Comparison of ENCODE assay signal across 8 mouse cellular contexts in genomic region chr8:83901566-83902485, GRCm38 (mm10). TPM values are rescaled to one million over a fixed set of nuclear protein-coding genes. Genes with fewer than 3 reads are reported as not detected.
DNase-seq lines count a peak whose midpoint lies in the region; ATAC-seq and TF ChIP-seq lines count a peak whose summit lies in the region.

No protein-coding gene starts in this region.

- 11% methylated on average over 14 of the region's 14 CpGs for WGBS in limb, embryonic 11.5 days

- H3K9me3 ChIP-seq in limb, embryonic 11.5 days (ENCODE audit: control insufficient read depth, low read length) = no peaks in the 10 kb centered on the region

- ATAC-seq in limb, embryonic 11.5 days (ENCODE audit: insufficient number of reproducible peaks, low FRiP score, low TSS enrichment, low read depth) = no peak

- peak overlapping the region; percentile 89 for H3K4me3 ChIP-seq in gastrocnemius, adult 2 months
- peak overlapping the region; percentile 78 for H3K4me3 ChIP-seq in testis, adult 2 months (ENCODE audit: control insufficient read depth, low read depth, low read length)
- H3K4me3 ChIP-seq in limb, embryonic 11.5 days (ENCODE audit: low read depth, low read length) = peak overlapping the region; percentile 93

- no peak for TF ChIP-seq POLR2A in testis, adult 2 months (IDR thresholded peaks at IDR 0.05; ENCODE audit: control insufficient read depth, low read depth, low read length)

- H3K27ac ChIP-seq in gastrocnemius, adult 2 months = no peak overlapping the region
- H3K27ac ChIP-seq in testis, adult 2 months (ENCODE audit: control insufficient read depth, insufficient read depth, low read depth, low read length) = peak overlapping the region; percentile 14; the same call in 1 of the 2 replicates
- no peak overlapping the region for H3K27ac ChIP-seq in limb, embryonic 11.5 days (replicated peaks; ENCODE audit: low read depth, low read length)

- TF ChIP-seq CTCF in gastrocnemius, adult 2 months (IDR thresholded peaks at IDR 0.05) = no peak
- no peak for TF ChIP-seq CTCF in testis, adult 2 months (IDR thresholded peaks at IDR 0.05; ENCODE audit: control insufficient read depth, insufficient read depth, insufficient replicate concordance, low read depth, low read length)

- peaks cover 28% of the 10 kb centered on the region for H3K4me1 ChIP-seq in testis, adult 2 months (ENCODE audit: control insufficient read depth, insufficient read depth, low read length)
- H3K4me1 ChIP-seq in limb, embryonic 11.5 days (ENCODE audit: control insufficient read depth, insufficient read depth, low read length) = peaks cover 39% of the 10 kb centered on the region

- peak overlapping the region; percentile 81 for H3K4me2 ChIP-seq in limb, embryonic 11.5 days (ENCODE audit: low read depth, severe bottlenecking)

- H3K27me3 ChIP-seq in testis, adult 2 months (ENCODE audit: control insufficient read depth, insufficient read depth, low read length) = no peaks in the 10 kb centered on the region
- H3K27me3 ChIP-seq in limb, embryonic 11.5 days (ENCODE audit: control insufficient read depth, insufficient read depth, low read length) = no peaks in the 10 kb centered on the region

- no peaks in the 10 kb centered on the region for H3K36me3 ChIP-seq in testis, adult 2 months (ENCODE audit: control insufficient read depth, insufficient read depth, low read length)
- H3K36me3 ChIP-seq in limb, embryonic 11.5 days (ENCODE audit: control insufficient read depth, insufficient read depth, low read length) = peaks cover 2% of the 10 kb centered on the region; the same call in 1 of the 2 replicates

- intact Hi-C loops in gastrocnemius, adult 2 months (cut with DNase I) = no loop called here

- peak overlapping the region; percentile 93; the same call in 1 of the 2 replicates for H3K9ac ChIP-seq in limb, embryonic 11.5 days (ENCODE audit: low read length)

- DNase-seq in gastrocnemius, adult 2 months = no peak
- DNase-seq in gastrocnemius, postnatal 25 days = no peak
- no peak for DNase-seq in testis, postnatal 14 days (ENCODE audit: low spot score)
- peak; percentile 32 for DNase-seq in limb, embryonic 11.5 days (ENCODE audit: low spot score)
- DNase-seq in retina, embryonic 14.5 days (ENCODE audit: low spot score) = peak; percentile 40
- DNase-seq in thymus, adult 18-20 months = no peak
- DNase-seq in gastrocnemius, postnatal 4 days (ENCODE audit: low spot score in 2 of 2) = no peak

RNA-seq across cellular contexts. Expression of gene Adgrl1, which starts 1.9 kb away (rescaled TPM):
- 10 to 100 TPM; 14.7 to 22.5 TPM for total RNA-seq in gastrocnemius, adult 2 months (2021)
- 10 to 100 TPM; 23.7 to 26.0 TPM for total RNA-seq in gastrocnemius, postnatal 25 days (2021)
- 54.3 and 64.0 TPM in 2 replicates for polyA plus RNA-seq in testis, adult 2 months (2012; rRNA removed)
- polyA plus RNA-seq in limb, embryonic 11.5 days (2014; fragmentation: Nextera tagmentation; extraction: Ambion mirVana) = 20.7 and 23.0 TPM in 2 replicates
- total RNA-seq in gastrocnemius, postnatal 4 days (2021) = 10 to 100 TPM; 33.6 to 37.6 TPM

RNA-seq across cellular contexts. Expression of gene Gm10644, which starts 53.2 kb away (rescaled TPM):
- total RNA-seq in gastrocnemius, adult 2 months (2021) = under 1 TPM; 0.64 to 0.84 TPM
- under 1 TPM; 0.24 to 0.26 TPM for total RNA-seq in gastrocnemius, postnatal 25 days (2021)
- 14.9 and 15.2 TPM in 2 replicates for polyA plus RNA-seq in testis, adult 2 months (2012; rRNA removed)
- 0.76 and 0.81 TPM in 2 replicates for polyA plus RNA-seq in limb, embryonic 11.5 days (2014; fragmentation: Nextera tagmentation; extraction: Ambion mirVana)
- under 1 TPM; 0.22 to 0.23 TPM for total RNA-seq in gastrocnemius, postnatal 4 days (2021)

RNA-seq across cellular contexts. Expression of gene Asf1b, which starts 53.5 kb away (rescaled TPM):
- under 1 TPM; 0.23 to 0.42 TPM for total RNA-seq in gastrocnemius, adult 2 months (2021)
- under 1 TPM; 0.54 to 0.96 TPM for total RNA-seq in gastrocnemius, postnatal 25 days (2021)
- polyA plus RNA-seq in testis, adult 2 months (2012; rRNA removed) = 65.0 and 73.8 TPM in 2 replicates
- polyA plus RNA-seq in limb, embryonic 11.5 days (2014; fragmentation: Nextera tagmentation; extraction: Ambion mirVana) = 81.8 and 84.1 TPM in 2 replicates
- 10 to 100 TPM; 14.9 to 17.2 TPM for total RNA-seq in gastrocnemius, postnatal 4 days (2021)

Comparison
In these comparisons a context has a peak if more than half of its experiments do, and no peak if none do; other contexts are left out.
1. RNA of gene Asf1b, which starts 53.5 kb away (total RNA-seq): 14.9 to 17.2 TPM in gastrocnemius, postnatal 4 days; 0.54 to 0.96 TPM in gastrocnemius, postnatal 25 days and 0.23 to 0.42 TPM in gastrocnemius, adult 2 months; every median in the first group is over 4 times any median in the second.
2. DNase-seq: peak in limb, embryonic 11.5 days (single experiment) and retina, embryonic 14.5 days (single experiment); none in gastrocnemius, adult 2 months (single experiment), gastrocnemius, postnatal 25 days (single experiment), testis, postnatal 14 days (single experiment), thymus, adult 18-20 months (0 of 2) and gastrocnemius, postnatal 4 days (0 of 2).
3. Peak in every context shown above with its lines, with median percentiles within 50 percentile points of each other: H3K4me3 ChIP-seq.